Mouse (Mus musculus) neural tube, embryonic 13.5 days (tissue): Measurements from ENCODE around the gene Vmn1r198. TPM values are rescaled to one million over a fixed set of nuclear protein-coding genes. Genes with fewer than 3 reads are reported as not detected.

Source experiments
- ATAC-seq: fragments of 200-750 bp; cut with Nextera tagmentation; 2 replicates; pipeline ENCODE4 v1.8.0; 2017; ENCODE audit warnings: low read depth, mild to moderate bottlenecking, moderate TSS enrichment, moderate library complexity
- H3K27ac ChIP-seq: fragments of 300-500 bp; sonication (generic); replicated peaks from 2 replicates; pipeline ENCODE4 v1.5.1; 2015; ENCODE audit warnings: moderate library complexity, mild to moderate bottlenecking, inconsistent platforms
- H3K27me3 ChIP-seq: fragments of 300-500 bp; sonication (generic); 2 replicates; pipeline ENCODE4 v1.6.1; 2015; ENCODE audit warnings: mild to moderate bottlenecking, inconsistent platforms
- H3K36me3 ChIP-seq: fragments of 300-500 bp; sonication (generic); 2 replicates; pipeline ENCODE4 v1.6.1; 2015; ENCODE audit warnings: mild to moderate bottlenecking, inconsistent platforms
- H3K4me1 ChIP-seq: fragments of 300-500 bp; sonication (generic); replicated peaks from 2 replicates; pipeline ENCODE4 v1.6.1; 2015; ENCODE audit warnings: inconsistent platforms
- H3K4me2 ChIP-seq: fragments of 300-500 bp; sonication (generic); 2 replicates; pipeline ENCODE4 v1.6.1; 2015; ENCODE audit warnings: inconsistent platforms, mild to moderate bottlenecking, moderate library complexity
- H3K4me3 ChIP-seq: fragments of 300-500 bp; sonication (generic); 2 replicates; pipeline ENCODE4 v1.5.1; 2015; ENCODE audit warnings: mild to moderate bottlenecking, inconsistent platforms
- H3K9ac ChIP-seq: fragments of 300-500 bp; sonication (generic); 2 replicates; pipeline ENCODE4 v1.6.1; 2015; ENCODE audit warnings: moderate library complexity, mild to moderate bottlenecking, inconsistent platforms
- H3K9me3 ChIP-seq: fragments of 300-500 bp; sonication (generic); 2 replicates; pipeline ENCODE4 v1.6.1; 2016; ENCODE audit warnings: inconsistent platforms
- WGBS: fragments of 180-500 bp; shearing (Covaris S2); methylation state at CpG from one replicate; pipeline ENCODE4 v1.1.7; 2015; 5-methylcytosine and 5-hydroxymethylcytosine counted together
- polyA plus RNA-seq: library from polyadenylated mRNA; unstranded; fragments of >200 nt; fragmentation: Nextera tagmentation; extraction: Ambion mirVana; gene quantifications from 2 replicates; pipeline ENCODE4 v1.2.1, GENCODE M21; 2015

The Vmn1r198 gene
- polyA plus RNA-seq, 1 experiment from 2014 or later = not detected

- Histone ChIP-seq H3K9ac (no peak within 1 kb of the TSS), H3K4me1 (no peaks in the 10 kb centered on the region), H3K4me3 (no peak within 1 kb of the TSS), H3K27ac (no peak within 1 kb of the TSS), H3K9me3 (no peaks in the 10 kb centered on the region), H3K36me3 (no peaks in the 10 kb centered on the region), H3K4me2 (no peak within 1 kb of the TSS), H3K27me3 (no peaks in the 10 kb centered on the region)
- no peak for ATAC-seq
- WGBS = 39% methylated on average over 3 of the region's 3 CpGs
Observed at GRCm38 (mm10) chr13:22390073-22390472, 39.9 kb downstream of the Vmn1r198 start, which contains the start of gene Vmn1r200. Vmn1r200 (plus strand) TSS chr13:22390373.

GRCm38 (mm10) chr13:22402978-22403377 is 52.8 kb downstream of the Vmn1r198 start:
- no peak for ATAC-seq
- 100% methylated on average over 1 of the region's 1 CpGs for WGBS

More at GRCm38 (mm10) chr13:22402978-22403377, 52.8 kb downstream of the Vmn1r198 start:
- Histone ChIP-seq H3K27me3 (no peaks in the 10 kb centered on the region), H3K4me3 (no peak overlapping the region), H3K9me3 (peaks cover 23% of the 10 kb centered on the region), H3K36me3 (no peaks in the 10 kb centered on the region), H3K27ac (no peak overlapping the region), H3K4me1 (no peaks in the 10 kb centered on the region), H3K4me2 (no peak overlapping the region), H3K9ac (no peak overlapping the region)

Other genes with a start within 250 kb of the Vmn1r198 start
- gene Vmn1r189, start 244.5 kb upstream of the Vmn1r198 start, polyA plus RNA-seq = not detected in 2 replicates
- gene Vmn1r191, start 166.4 kb upstream of the Vmn1r198 start, polyA plus RNA-seq = not detected in 2 replicates
- gene Vmn1r192, start 159.2 kb upstream of the Vmn1r198 start, polyA plus RNA-seq = not detected in 2 replicates
- not detected in 2 replicates for gene Vmn1r193, start 127.2 kb upstream of the Vmn1r198 start, polyA plus RNA-seq
- gene Vmn1r194, start 106.1 kb upstream of the Vmn1r198 start, polyA plus RNA-seq = not detected in 2 replicates
- not detected in 2 replicates for gene Vmn1r195, start 79.8 kb upstream of the Vmn1r198 start, polyA plus RNA-seq
- not detected in 2 replicates for gene Vmn1r196, start 60.4 kb upstream of the Vmn1r198 start, polyA plus RNA-seq
- gene Vmn1r197, start 25.8 kb upstream of the Vmn1r198 start, polyA plus RNA-seq = not detected in 2 replicates
- gene Vmn1r199, start 29.5 kb downstream of the Vmn1r198 start, polyA plus RNA-seq = not detected in 2 replicates
- gene Vmn1r200, start 40.0 kb downstream of the Vmn1r198 start, polyA plus RNA-seq = not detected in 2 replicates
- gene Vmn1r201, start 121.6 kb downstream of the Vmn1r198 start, polyA plus RNA-seq = not detected in 2 replicates
- gene Vmn1r202, start 155.0 kb downstream of the Vmn1r198 start, polyA plus RNA-seq = not detected in 2 replicates
- not detected in 2 replicates for gene Vmn1r203, start 167.8 kb downstream of the Vmn1r198 start, polyA plus RNA-seq
- not detected in 2 replicates for gene Vmn1r204, start 202.8 kb downstream of the Vmn1r198 start, polyA plus RNA-seq
- gene Vmn1r205, start 242.6 kb downstream of the Vmn1r198 start, polyA plus RNA-seq = not detected in 2 replicates